Mouse (Mus musculus) lung, postnatal 14 days (tissue): ENCODE results near the gene Csnk1g2.
A peak's percentile ranks its signal among the peaks of the same experiment; 100 is the strongest.
"Not testable (repeated sequence)": the region's sequence is repeated elsewhere in the genome, so short reads cannot be mapped to it uniquely, and the experiment has no call there.

Source experiments
- DNase-seq: peaks from one replicate; pipeline ENCODE4 v3.0.0; 2021

Csnk1g2 gene

GRCm38 (mm10) chr10:80602698-80603325 lies 19.8 kb upstream of the Csnk1g2 start, which contains the start of the genes Scamp4 and Adat3:
Scamp4 (plus strand) TSS chr10:80602872.
Adat3 (plus strand) TSS chr10:80602880.
- peak; percentile 93 for DNase-seq

- no peak for DNase-seq
These were observed 19.3 kb upstream of the Csnk1g2 start for GRCm38 (mm10) chr10:80603364-80603763.

DNA sequence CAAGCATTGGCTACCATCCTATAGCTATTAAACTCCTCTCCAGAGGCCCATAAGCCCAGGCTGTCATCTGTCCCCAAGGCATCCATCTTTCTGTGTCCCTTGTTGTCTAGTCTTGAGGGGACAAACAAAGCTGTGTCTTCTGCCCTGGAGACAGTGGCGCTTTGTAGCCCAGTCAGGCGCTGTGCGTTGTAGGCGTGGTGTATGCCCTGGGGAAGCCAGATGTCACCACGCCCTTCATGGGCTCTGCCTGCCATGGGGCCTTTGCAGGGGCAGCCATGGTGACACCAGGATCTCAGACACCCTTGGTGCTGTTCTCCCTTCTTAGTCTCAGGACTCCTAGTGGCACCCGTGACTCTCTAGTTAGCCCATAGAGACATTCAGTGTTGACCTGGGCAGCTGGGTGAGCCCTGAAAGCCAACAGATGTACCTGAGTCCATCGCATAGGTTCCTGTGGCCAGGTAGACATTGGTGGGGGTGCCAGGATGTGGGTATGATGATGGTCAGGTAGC lies 18.6 kb upstream of the Csnk1g2 start:
- DNase-seq, result no peak

DNA sequence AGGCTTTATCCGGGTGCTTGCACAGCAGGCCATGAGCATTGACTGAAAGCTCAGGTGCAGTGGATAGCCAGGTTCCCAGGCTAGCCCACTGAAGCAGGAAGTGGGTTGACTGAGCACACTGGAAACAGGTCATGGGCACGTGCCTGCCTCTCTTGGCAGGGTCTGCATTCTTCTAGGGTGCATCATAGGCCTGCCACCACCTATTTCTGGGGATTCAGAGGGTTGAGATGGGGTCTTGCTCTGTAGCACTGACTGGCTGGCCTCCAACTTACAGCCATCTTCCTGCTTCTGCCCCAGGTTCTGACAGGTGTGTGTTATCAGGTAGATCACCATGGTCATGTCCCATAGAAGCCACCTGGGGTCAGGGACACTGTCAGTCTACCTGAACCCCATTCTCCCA lies 17.6 kb upstream of the Csnk1g2 start:
- DNase-seq, result no peak

DNA sequence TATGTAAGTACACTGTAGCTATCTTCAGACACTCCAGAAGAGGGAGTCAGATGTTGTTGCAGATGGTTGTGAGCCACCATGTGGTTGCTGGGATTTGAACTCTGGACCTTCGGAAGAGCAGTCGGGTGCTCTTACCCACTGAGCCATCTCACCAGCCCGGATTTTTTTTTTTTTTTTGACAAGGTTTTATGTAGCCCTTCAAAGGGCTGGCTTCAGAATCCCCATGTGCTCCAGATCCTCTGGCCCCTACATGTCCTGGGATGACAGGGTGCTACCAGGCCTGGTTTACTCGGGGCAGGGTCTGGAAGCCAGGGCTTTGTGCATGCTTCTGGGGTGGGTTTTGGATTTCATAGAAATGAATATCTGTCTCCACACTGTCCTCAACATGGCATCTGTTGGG lies 16.9 kb upstream of the Csnk1g2 start, which contains the start of gene Gm49322:
Gene Gm49322 (plus strand): TSS at position 301 of the 400 bp plus-strand sequence.
- not testable (repeated sequence) for DNase-seq

- no peak for DNase-seq
These were observed 16.3 kb upstream of the Csnk1g2 start for GRCm38 (mm10) chr10:80606306-80606705.

DNA sequence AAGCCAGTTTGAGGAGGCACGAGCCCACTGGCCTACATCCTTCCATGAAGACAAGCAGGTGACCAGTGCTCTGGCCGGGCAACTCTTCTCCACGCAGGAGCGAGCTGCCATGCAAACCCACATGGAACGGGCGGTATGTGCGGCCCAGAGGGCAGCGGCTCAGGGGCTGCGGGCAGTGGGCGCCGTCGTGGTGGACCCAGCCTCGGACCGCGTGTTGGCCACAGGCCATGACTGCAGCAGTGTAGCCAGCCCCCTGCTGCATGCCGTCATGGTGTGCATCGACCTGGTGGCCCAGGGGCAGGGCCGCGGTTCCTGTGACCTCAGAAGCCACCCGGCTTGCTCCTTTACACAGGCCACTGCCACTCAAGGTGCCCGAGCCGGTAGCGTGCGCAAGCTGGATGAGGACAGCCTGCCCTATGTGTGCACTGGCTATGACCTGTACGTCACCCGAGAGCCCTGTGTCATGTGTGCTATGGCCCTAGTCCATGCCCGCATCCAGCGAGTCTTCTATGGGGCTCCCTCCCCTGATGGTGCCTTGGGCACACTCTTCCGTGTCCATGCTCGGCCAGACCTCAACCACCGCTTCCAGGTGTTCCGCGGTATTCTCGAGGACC lies 15.8 kb upstream of the Csnk1g2 start:
- no peak for DNase-seq

- no peak for DNase-seq
These were observed 14.2 kb upstream of the Csnk1g2 start for GRCm38 (mm10) chr10:80608435-80608834.

DNA sequence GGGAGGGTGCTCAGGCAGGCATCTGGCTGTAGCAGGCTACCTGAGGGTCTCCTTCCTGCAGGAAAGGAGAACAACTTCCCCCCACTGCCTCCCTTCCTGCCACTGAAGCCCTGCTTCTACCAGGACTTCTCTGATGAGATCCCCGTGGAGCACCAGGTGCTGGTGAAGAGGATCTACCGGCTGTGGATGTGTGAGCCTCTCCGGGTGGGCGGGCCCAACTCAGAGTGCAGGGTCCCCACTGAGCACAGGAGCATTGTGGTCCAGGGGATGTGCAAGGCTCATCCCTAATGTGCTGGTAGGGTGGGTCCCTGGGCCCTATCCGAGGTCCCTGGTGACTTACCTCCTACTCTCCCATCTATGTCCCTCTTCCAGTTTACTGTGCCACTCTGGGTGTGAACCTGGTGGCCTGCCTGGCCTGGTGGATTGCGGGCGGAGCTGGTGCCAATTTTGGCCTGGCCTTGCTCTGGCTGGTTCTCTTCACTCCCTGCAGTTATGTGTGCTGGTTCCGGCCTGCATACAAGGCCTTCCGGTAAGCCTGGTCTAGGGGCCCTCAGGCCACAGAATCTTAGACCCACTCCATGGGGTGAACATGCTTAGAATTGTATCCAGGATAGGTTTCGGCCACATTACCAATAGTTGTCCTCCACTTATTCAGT lies 13.2 kb upstream of the Csnk1g2 start:
- no peak for DNase-seq

GRCm38 (mm10) chr10:80610116-80610785 lies 12.4 kb upstream of the Csnk1g2 start:
- DNase-seq, result no peak

GRCm38 (mm10) chr10:80611024-80611423 lies 11.6 kb upstream of the Csnk1g2 start:
- DNase-seq, result peak; percentile 74

GRCm38 (mm10) chr10:80611905-80612304 lies 10.7 kb upstream of the Csnk1g2 start:
- no peak for DNase-seq

DNA sequence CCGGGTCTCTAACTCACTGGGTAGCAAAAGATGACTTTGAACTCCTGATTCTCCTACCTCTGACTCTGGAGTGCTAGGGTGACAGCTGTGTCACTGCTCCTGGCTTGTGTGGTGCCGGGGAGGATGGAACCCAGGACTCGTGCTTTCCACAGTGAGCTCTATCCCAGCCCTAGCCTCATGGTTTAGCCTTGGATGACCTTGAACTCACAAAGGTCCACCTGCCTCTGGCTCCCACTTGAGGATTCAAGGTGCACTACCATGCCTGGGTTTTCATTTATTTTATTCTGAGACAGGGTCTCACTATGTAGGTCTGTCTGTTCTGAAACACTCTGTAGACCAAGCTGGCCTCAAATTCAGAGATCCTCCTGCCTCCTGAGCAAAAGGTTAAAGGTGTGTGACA lies 8.8 kb upstream of the Csnk1g2 start:
- no peak for DNase-seq

GRCm38 (mm10) chr10:80614351-80614750 lies 8.3 kb upstream of the Csnk1g2 start:
- DNase-seq, result no peak

GRCm38 (mm10) chr10:80618181-80618580 lies 4.5 kb upstream of the Csnk1g2 start:
- peak; percentile 68 for DNase-seq

GRCm38 (mm10) chr10:80619465-80620244 lies 3.0 kb upstream of the Csnk1g2 start:
- no peak for DNase-seq

DNA sequence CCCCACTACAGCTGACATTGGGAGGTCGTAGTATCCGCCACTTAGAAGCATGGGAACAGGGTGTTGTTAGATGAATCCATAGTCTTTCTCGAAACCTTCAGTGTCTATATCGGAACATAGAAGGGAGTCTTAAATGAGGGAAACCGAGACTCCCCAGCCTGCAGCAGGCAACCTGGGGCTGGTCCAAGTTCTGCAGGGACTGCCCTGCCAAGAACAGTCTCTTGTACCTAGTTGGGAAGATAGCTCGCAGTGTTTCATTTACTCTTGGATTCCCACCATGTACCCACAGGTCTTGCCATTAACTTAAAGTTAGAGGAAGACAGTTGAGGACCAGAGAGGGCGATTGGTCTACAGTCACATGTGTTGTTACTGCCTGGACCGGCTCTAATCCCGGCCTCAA lies 2.3 kb upstream of the Csnk1g2 start:
- no peak for DNase-seq

GRCm38 (mm10) chr10:80620796-80621689 lies 1.6 kb upstream of the Csnk1g2 start:
- DNase-seq, result no peak

GRCm38 (mm10) chr10:80621690-80621939 lies 1.0 kb upstream of the Csnk1g2 start:
- DNase-seq, result no peak

GRCm38 (mm10) chr10:80621940-80622660 lies 538 bp upstream of the Csnk1g2 start:
- DNase-seq, result peak; percentile 99
